Mouse (Mus musculus) ES-Bruce4 (cell line): ENCODE results near the gene Camta1.

ENCODE experiments used
- CTCF ChIP-seq: IDR thresholded peaks from one replicate; pipeline ENCODE4 v1.8.1; 2011; ENCODE audit warnings: low read depth, low read length
- POLR2A ChIP-seq: IDR thresholded peaks from one replicate; pipeline ENCODE4 v1.8.1; 2011; ENCODE audit warnings: low read length; ENCODE audit not compliant: insufficient read depth

DNA sequence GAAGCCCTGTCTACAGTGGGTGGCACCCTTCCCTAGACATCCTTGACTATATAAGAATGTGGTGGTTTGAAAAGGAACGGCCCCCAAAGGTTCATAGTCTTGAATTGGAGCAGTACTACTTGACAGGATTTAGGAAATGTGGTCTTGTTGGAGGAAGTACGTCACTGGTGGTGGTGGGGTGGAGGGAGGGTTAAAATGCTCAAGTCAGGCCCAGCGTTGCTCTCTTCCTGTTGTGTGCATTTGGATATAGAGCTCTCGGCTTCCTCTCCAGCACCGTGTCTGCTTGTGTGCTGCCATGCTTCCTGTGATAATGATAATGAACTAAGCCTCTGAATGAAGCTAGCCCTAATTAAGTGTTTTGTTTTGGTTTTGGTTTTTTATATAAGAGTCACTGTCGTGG, 114.0 kb downstream of the Camta1 start:
- TF ChIP-seq CTCF: no peak
- TF ChIP-seq POLR2A: no peak
